In genomic region chr10:41072116-41072515, GRCm38 (mm10) we compare ENCODE assay signal across 10 mouse cellular contexts. TPM values are rescaled to one million over a fixed set of nuclear protein-coding genes. Genes with fewer than 3 reads are reported as not detected.
DNase-seq lines count a peak whose midpoint lies in the region; ATAC-seq lines count a peak whose summit lies in the region.
"Had no signal": no experiment of that assay in that cellular context is flagged by ENCODE, and none has a peak within 500 bp of the region (broad histone marks: within the 10 kb centered on the region; RNA-seq: fewer than 3 reads in every experiment).

Gpr6 (minus strand) TSS chr10:41072285.

- no peak within 1 kb of the TSS for H3K27ac ChIP-seq in heart, embryonic 16.5 days (ENCODE audit: low read length)

- no peak for ATAC-seq in heart, embryonic 16.5 days (replicated peaks; ENCODE audit: extremely low read depth, insufficient read depth, low FRiP score)
- no peak for ATAC-seq in granulocyte monocyte progenitor cell, adult 5-6 weeks (replicated peaks; ENCODE audit: poor library complexity, severe bottlenecking)
- ATAC-seq in CD4-positive, CD25-positive, alpha-beta regulatory T cell, adult 4 months, result no peak

- no peaks in the 10 kb centered on the region for H3K4me1 ChIP-seq in heart, embryonic 16.5 days (ENCODE audit: control insufficient read depth, insufficient read depth, low read length)

- no peak for DNase-seq in heart, adult 8-10 months (ENCODE audit: low spot score)
- peak; percentile 29 for DNase-seq in cerebellum, adult 9-11 months
- peak; percentile 24 to 25 for DNase-seq in frontal cortex, postnatal 25 days (ENCODE audit: low spot score in 2 of 2)
- DNase-seq in left cerebral cortex, postnatal 4 days, result peak; percentile 45
- DNase-seq in right cerebral cortex, postnatal 4 days, result peak; percentile 40

- no peak within 1 kb of the TSS for H3K9ac ChIP-seq in heart, embryonic 16.5 days (ENCODE audit: low read length)

- no peak within 1 kb of the TSS; the same call in 1 of the 2 replicates for H3K4me2 ChIP-seq in heart, embryonic 16.5 days (ENCODE audit: low read depth, low read length)

- 2% methylated on average over 23 of the region's 23 CpGs for WGBS in heart, embryonic 16.5 days

- no peaks in the 10 kb centered on the region for H3K9me3 ChIP-seq in heart, embryonic 16.5 days (replicated peaks; ENCODE audit: control insufficient read depth, low read length)

- intact Hi-C loops in left cerebral cortex, postnatal 4 days (cut with DNase I), result loop anchor here (10.0 kb wide), 1 partner anchor 213 kb away; no protein-coding TSS in a partner anchor

- H3K27me3 ChIP-seq in heart, embryonic 16.5 days (ENCODE audit: control insufficient read depth, insufficient read depth, low read length), result peaks cover 39% of the 10 kb centered on the region

- peak within 1 kb of the TSS; percentile 16 for H3K4me3 ChIP-seq in heart, embryonic 16.5 days (ENCODE audit: low read length)

- H3K36me3 ChIP-seq in heart, embryonic 16.5 days (ENCODE audit: control insufficient read depth, insufficient read depth), result no peaks in the 10 kb centered on the region

RNA-seq across cellular contexts. Expression of gene Gpr6, which starts in this region (rescaled TPM):
- not detected in 2 replicates for polyA plus RNA-seq in heart, embryonic 16.5 days (2015; fragmentation: Nextera tagmentation; extraction: Ambion mirVana)
- total RNA-seq in heart, adult 8-10 months (2022), result not detected
- total RNA-seq in left cerebral cortex, postnatal 4 days (2021), result 1 to 10 TPM; 3.3 to 5.4 TPM
- not detected in 2 replicates for total RNA-seq in granulocyte monocyte progenitor cell, adult 5-6 weeks (2014; fragmentation: Nextera tagmentation)
- total RNA-seq in granulocyte monocyte progenitor cell, adult 5-6 weeks (2017), result not detected in 2 replicates
- polyA plus RNA-seq in CD4-positive, CD25-positive, alpha-beta regulatory T cell, adult 4 months (2017; shearing (Covaris generic)), result not detected
- polyA plus RNA-seq: heart, postnatal 0 days; spleen, adult 2 months had no signal

Comparison
In these comparisons a context has a peak if more than half of its experiments do, and no peak if none do; other contexts are left out.
1. RNA of gene Gpr6 (total RNA-seq): 3.3 to 5.4 TPM in left cerebral cortex, postnatal 4 days; not detected in heart, adult 8-10 months and not detected in granulocyte monocyte progenitor cell, adult 5-6 weeks; every median in the first group is over 4 times any median in the second.